24 mouse cellular contexts compared by ENCODE assay signal in genomic region chr17:35032323-35032870, GRCm38 (mm10). TPM values are rescaled to one million over a fixed set of nuclear protein-coding genes. Genes with fewer than 3 reads are reported as not detected.
DNase-seq lines count a peak whose midpoint lies in the region; ATAC-seq and TF ChIP-seq lines count a peak whose summit lies in the region.
"Had no signal": no experiment of that assay in that cellular context is flagged by ENCODE, and none has a peak within 500 bp of the region (broad histone marks: within the 10 kb centered on the region; RNA-seq: fewer than 3 reads in every experiment).

No protein-coding gene starts in this region.

- H3K4me1 ChIP-seq in heart, postnatal 0 days (ENCODE audit: control insufficient read depth, insufficient read depth): no peaks in the 10 kb centered on the region

- H3K9me3 ChIP-seq in heart, postnatal 0 days (replicated peaks; ENCODE audit: control insufficient read depth, low read length): no peaks in the 10 kb centered on the region
- H3K9me3 ChIP-seq: G1E; hindbrain, embryonic 12.5 days had no signal

- no peak overlapping the region for H3K4me3 ChIP-seq in heart, postnatal 0 days (ENCODE audit: low read depth, low read length)
- H3K4me3 ChIP-seq: hindbrain, embryonic 12.5 days had no signal

- intact Hi-C loops in heart, postnatal 25 days (cut with DNase I): no loop called here

- ATAC-seq in heart, postnatal 0 days (ENCODE audit: insufficient read depth, low read depth): no peak
- ATAC-seq in common myeloid progenitor, adult 5-6 weeks (replicated peaks; ENCODE audit: low read depth, poor library complexity, severe bottlenecking): 0 out of 2 replicates have a peak, but pooled peaks have one; percentile 19
- ATAC-seq: forebrain, embryonic 14.5 days; inflammation-experienced regulatory T-cells, adult 6 months; Patski had no signal

- H3K27me3 ChIP-seq in heart, postnatal 0 days (ENCODE audit: control insufficient read depth, insufficient read depth, low read length): no peaks in the 10 kb centered on the region
- H3K27me3 ChIP-seq: hindbrain, embryonic 12.5 days; Patski had no signal

- H3K9ac ChIP-seq in heart, postnatal 0 days (replicated peaks; ENCODE audit: low read depth, low read length): no peak overlapping the region
- H3K9ac ChIP-seq: hindbrain, embryonic 12.5 days had no signal

- no peak overlapping the region for H3K27ac ChIP-seq in heart, postnatal 0 days (ENCODE audit: low read depth)
- H3K27ac ChIP-seq: hindbrain, embryonic 12.5 days; kidney, postnatal 0 days had no signal

- 0 out of 2 replicates have a peak, but pooled peaks have one; percentile 3 for TF ChIP-seq CTCF in heart, postnatal 0 days (IDR thresholded peaks at IDR 0.05; ENCODE audit: low read depth)

- no peak overlapping the region for H3K4me2 ChIP-seq in heart, postnatal 0 days (ENCODE audit: low read depth, low read length)
- H3K4me2 ChIP-seq: heart, embryonic 11.5 days; hindbrain, embryonic 12.5 days; midbrain, embryonic 11.5 days had no signal

- no peaks in the 10 kb centered on the region for H3K36me3 ChIP-seq in heart, postnatal 0 days (replicated peaks; ENCODE audit: control insufficient read depth, insufficient read depth, low read length)
- H3K36me3 ChIP-seq: hindbrain, embryonic 12.5 days had no signal

- TF ChIP-seq EP300 in heart, postnatal 0 days (IDR thresholded peaks at IDR 0.05; ENCODE audit: low read depth): no peak

- DNase-seq in heart, postnatal 0 days (ENCODE audit: low spot score): no peak
- DNase-seq in heart, postnatal 25 days (ENCODE audit: low spot score): no peak
- peak; percentile 52 for DNase-seq in retina, postnatal 1 day
- DNase-seq in retina, embryonic 14.5 days (ENCODE audit: low spot score): no peak
- DNase-seq in spleen, adult 18-20 months: no peak
- DNase-seq in left cerebral cortex, adult 18-20 months (ENCODE audit: low spot score in 2 of 2): no peak
- DNase-seq: cerebellum, adult 18-20 months; cerebellum, postnatal 14 days; embryo, embryonic 11 days; heart, postnatal 10 days; kidney, adult 2 months; thymus, adult 18-20 months had no signal

- 60% methylated on average over 8 of the region's 8 CpGs for WGBS in heart, postnatal 0 days

RNA-seq across cellular contexts. Expression of gene Sapcd1, which starts 4.6 kb away (rescaled TPM):
- 2.1 and 9.6 TPM in 2 replicates for total RNA-seq in heart, postnatal 0 days (2014; rRNA removed; ENCODE audit: low replicate concordance)
- 0.77 and 1.2 TPM in 2 replicates for polyA plus RNA-seq in heart, postnatal 0 days (2015; fragmentation: Nextera tagmentation; extraction: Ambion mirVana)
- not detected for total RNA-seq in heart, postnatal 25 days (2021)
- total RNA-seq in common myeloid progenitor, adult 5-6 weeks (2017): 1.2 and 4.4 TPM in 2 replicates
- total RNA-seq in left cerebral cortex, adult 18-20 months (2021): not detected
- total RNA-seq: gastrocnemius, adult 8-10 months; liver, adult 2 months; midbrain, postnatal 0 days had no signal

RNA-seq across cellular contexts. Expression of gene Msh5, which starts 14.1 kb away (rescaled TPM):
- 1.2 and 5.0 TPM in 2 replicates for total RNA-seq in heart, postnatal 0 days (2014; rRNA removed; ENCODE audit: low replicate concordance)
- polyA plus RNA-seq in heart, postnatal 0 days (2015; fragmentation: Nextera tagmentation; extraction: Ambion mirVana): 1.4 and 1.7 TPM in 2 replicates
- total RNA-seq in heart, postnatal 25 days (2021): 1 to 10 TPM in 1 of 2 experiments, under 1 TPM in 1; 0.57 to 1.3 TPM
- 3.8 and 4.2 TPM in 2 replicates for total RNA-seq in common myeloid progenitor, adult 5-6 weeks (2017)
- total RNA-seq in left cerebral cortex, adult 18-20 months (2021): under 1 TPM; 0.65 to 0.68 TPM
- total RNA-seq: gastrocnemius, adult 8-10 months had no signal

RNA-seq across cellular contexts. Expression of gene Vwa7, which starts 16.0 kb away (rescaled TPM):
- 0.77 and 0.92 TPM in 2 replicates for total RNA-seq in heart, postnatal 0 days (2014; rRNA removed; ENCODE audit: low replicate concordance)
- polyA plus RNA-seq in heart, postnatal 0 days (2015; fragmentation: Nextera tagmentation; extraction: Ambion mirVana): 0.43 and 0.63 TPM in 2 replicates
- total RNA-seq in heart, postnatal 25 days (2021): 1 to 10 TPM; 7.3 to 7.7 TPM
- total RNA-seq in common myeloid progenitor, adult 5-6 weeks (2017): 0.32 TPM in 1 of 2 replicates, not detected in the other
- under 1 TPM; 0.61 to 0.77 TPM for total RNA-seq in left cerebral cortex, adult 18-20 months (2021)

RNA-seq across cellular contexts. Expression of gene Clic1, which starts 17.4 kb away (rescaled TPM):
- total RNA-seq in heart, postnatal 0 days (2014; rRNA removed; ENCODE audit: low replicate concordance): 194 and 223 TPM in 2 replicates
- 203 and 205 TPM in 2 replicates for polyA plus RNA-seq in heart, postnatal 0 days (2015; fragmentation: Nextera tagmentation; extraction: Ambion mirVana)
- total RNA-seq in heart, postnatal 25 days (2021): 10 to 100 TPM; 40.0 to 46.1 TPM
- total RNA-seq in common myeloid progenitor, adult 5-6 weeks (2017): 214 and 220 TPM in 2 replicates
- 10 to 100 TPM in 1 of 2 experiments, 1 to 10 TPM in 1; 9.1 to 10.2 TPM for total RNA-seq in left cerebral cortex, adult 18-20 months (2021)

RNA-seq across cellular contexts. Expression of gene Ddah2, which starts 26.4 kb away (rescaled TPM):
- 97.1 and 114 TPM in 2 replicates for total RNA-seq in heart, postnatal 0 days (2014; rRNA removed; ENCODE audit: low replicate concordance)
- 128 and 130 TPM in 2 replicates for polyA plus RNA-seq in heart, postnatal 0 days (2015; fragmentation: Nextera tagmentation; extraction: Ambion mirVana)
- 10 to 100 TPM; 27.7 to 31.3 TPM for total RNA-seq in heart, postnatal 25 days (2021)
- total RNA-seq in common myeloid progenitor, adult 5-6 weeks (2017): 21.3 and 26.7 TPM in 2 replicates
- total RNA-seq in left cerebral cortex, adult 18-20 months (2021): 10 to 100 TPM in 1 of 2 experiments, 1 to 10 TPM in 1; 9.9 to 11.6 TPM
